Mouse (Mus musculus) CH12.LX (cell line): ENCODE results near the gene 4930556J24Rik. TPM values are rescaled to one million over a fixed set of nuclear protein-coding genes. Genes with fewer than 3 reads are reported as not detected.

Source experiments
- DNase-seq: peaks from one replicate; pipeline ENCODE4 v3.0.0-alpha.2; 2013; ENCODE audit errors: extremely low read depth
- H3K27ac ChIP-seq: 2 replicates; pipeline ENCODE4 v1.5.1; 2012; ENCODE audit warnings: low read depth, mild to moderate bottlenecking, control low read depth, moderate library complexity; ENCODE audit not compliant: insufficient read depth
- H3K27me3 ChIP-seq: replicated peaks from 2 replicates; pipeline ENCODE3; 2012; ENCODE audit warnings: inconsistent platforms
- H3K36me3 ChIP-seq, 2 experiments: replicated peaks in 1 of 2; 2 replicates each; pipeline versions ENCODE3 to v1.6.1; 2012; ENCODE audit warnings: inconsistent platforms in 1 of 2, low read length in 1 of 2, mild to moderate bottlenecking in 1 of 2, mixed read lengths in 1 of 2, moderate library complexity in 1 of 2; ENCODE audit not compliant: control insufficient read depth in 1 of 2, insufficient read depth in 1 of 2
- H3K4me1 ChIP-seq, 2 experiments: 2 replicates each; pipeline ENCODE4 v1.6.1; 2012; ENCODE audit warnings: inconsistent platforms in 1 of 2, moderate library complexity in 1 of 2; ENCODE audit not compliant: insufficient read depth in 2 of 2, control insufficient read depth in 1 of 2
- H3K4me2 ChIP-seq: 2 replicates; pipeline ENCODE4 v1.6.1; 2012; ENCODE audit warnings: low read depth, mild to moderate bottlenecking, control low read depth; ENCODE audit not compliant: poor library complexity, insufficient read depth, severe bottlenecking
- H3K4me3 ChIP-seq, 3 experiments: fragments of 150-350 bp in 1 of 3; sonication (generic) in 1 of 3; replicated peaks in 1 of 3; 2 replicates each; pipeline versions ENCODE3 to v1.5.1; 2011 to 2012; ENCODE audit warnings: low read depth in 2 of 3, low read length in 2 of 3, mild to moderate bottlenecking in 2 of 3, moderate library complexity in 2 of 3, control low read depth in 1 of 3, improper control_type of control experiment in 1 of 3, inconsistent platforms in 1 of 3, mixed read lengths in 1 of 3; ENCODE audit not compliant: poor library complexity in 1 of 3
- H3K79me2 ChIP-seq: replicated peaks from 2 replicates; pipeline ENCODE4 v1.6.1; 2012; ENCODE audit warnings: mild to moderate bottlenecking, moderate library complexity; ENCODE audit not compliant: control insufficient read depth, poor library complexity, insufficient read depth, severe bottlenecking; ENCODE audit errors: extremely low read depth
- H3K9ac ChIP-seq: 2 replicates; pipeline ENCODE4 v1.6.1; 2012; ENCODE audit warnings: low read depth, mild to moderate bottlenecking, control low read depth, moderate library complexity; ENCODE audit not compliant: insufficient read depth
- H3K9me3 ChIP-seq: replicated peaks from 2 replicates; pipeline ENCODE3; 2012; ENCODE audit warnings: low read length, inconsistent platforms, mixed read lengths
- BHLHE40 ChIP-seq: IDR thresholded peaks from 2 replicates; pipeline ENCODE4 v1.6.1; 2011; ENCODE audit warnings: mild to moderate bottlenecking, low read depth, low read length, improper control_type of control experiment
- CTCF ChIP-seq, 2 experiments: IDR thresholded peaks in 1 of 2; conservative IDR thresholded peaks in 1 of 2; 2 replicates each; pipeline ENCODE4 v1.5.1; 2011 to 2012; ENCODE audit warnings: low read depth in 2 of 2, low read length in 2 of 2, improper control_type of control experiment in 1 of 2, inconsistent platforms in 1 of 2, mild to moderate bottlenecking in 1 of 2, moderate library complexity in 1 of 2
- E2F4 ChIP-seq: IDR thresholded peaks from 2 replicates; pipeline ENCODE4 v1.6.1; 2011; ENCODE audit warnings: low read depth, low read length, improper control_type of control experiment; ENCODE audit not compliant: insufficient replicate concordance
- ELF1 ChIP-seq: IDR thresholded peaks from 2 replicates; pipeline ENCODE4 v1.6.1; 2014; ENCODE audit warnings: low read depth, mild to moderate bottlenecking, inconsistent platforms, low read length, improper control_type of control experiment
- EP300 ChIP-seq: IDR thresholded peaks from 2 replicates; pipeline ENCODE4 v1.6.1; 2011; ENCODE audit warnings: low read length, improper control_type of control experiment
- GABPA ChIP-seq: IDR thresholded peaks from 2 replicates; pipeline ENCODE4 v1.6.1; 2012; ENCODE audit warnings: low read depth, low read length, improper control_type of control experiment, inconsistent platforms; ENCODE audit not compliant: insufficient replicate concordance
- HCFC1 ChIP-seq: IDR thresholded peaks from 2 replicates; pipeline ENCODE4 v1.6.1; 2012; ENCODE audit warnings: low read depth, mild to moderate bottlenecking, inconsistent platforms, low read length, improper control_type of control experiment
- IRF4 ChIP-seq: IDR thresholded peaks from 2 replicates; pipeline ENCODE4 v1.6.1; 2014; ENCODE audit warnings: low read depth, mild to moderate bottlenecking, inconsistent platforms, low read length, improper control_type of control experiment
- JUN ChIP-seq: IDR thresholded peaks from 2 replicates; pipeline ENCODE4 v1.6.1; 2011; ENCODE audit warnings: low read depth, mild to moderate bottlenecking, low read length, improper control_type of control experiment, moderate library complexity; ENCODE audit not compliant: insufficient read depth
- JUND ChIP-seq: conservative IDR thresholded peaks from 2 replicates; pipeline ENCODE4 v1.6.1; 2011; ENCODE audit warnings: low read depth, low read length, improper control_type of control experiment
- MAFK ChIP-seq: IDR thresholded peaks from 2 replicates; pipeline ENCODE4 v1.6.1; 2011; ENCODE audit warnings: low read length, improper control_type of control experiment; ENCODE audit not compliant: insufficient replicate concordance
- MXI1 ChIP-seq: IDR thresholded peaks from 2 replicates; pipeline ENCODE4 v1.6.1; 2011; ENCODE audit warnings: mild to moderate bottlenecking, low read depth, low read length, improper control_type of control experiment
- MYC ChIP-seq: IDR thresholded peaks from 2 replicates; pipeline ENCODE4 v1.6.1; 2011; ENCODE audit warnings: low read depth, mild to moderate bottlenecking, improper control_type of control experiment, low read length
- NELFE ChIP-seq: IDR thresholded peaks from 2 replicates; pipeline ENCODE4 v1.6.1; 2011; ENCODE audit warnings: low read depth, low read length, improper control_type of control experiment
- POLR2A ChIP-seq: IDR thresholded peaks from 2 replicates; pipeline ENCODE4 v1.6.1; 2011; ENCODE audit warnings: low read depth, mild to moderate bottlenecking, improper control_type of control experiment, low read length
- SMC3 ChIP-seq: IDR thresholded peaks from 2 replicates; pipeline ENCODE4 v1.6.1; 2011; ENCODE audit warnings: low read depth, low read length, improper control_type of control experiment
- UBTF ChIP-seq: IDR thresholded peaks from 2 replicates; pipeline ENCODE4 v1.6.1; 2012; ENCODE audit warnings: low read depth, mild to moderate bottlenecking, inconsistent platforms, low read length, improper control_type of control experiment, moderate library complexity
- USF1 ChIP-seq: IDR thresholded peaks from 2 replicates; pipeline ENCODE4 v1.6.1; 2014; ENCODE audit warnings: low read depth, mild to moderate bottlenecking, inconsistent platforms, low read length, improper control_type of control experiment
- USF2 ChIP-seq: conservative IDR thresholded peaks from 2 replicates; pipeline ENCODE4 v1.6.1; 2011; ENCODE audit warnings: low read depth, low read length, improper control_type of control experiment
- ZC3H11A ChIP-seq: IDR thresholded peaks from 2 replicates; pipeline ENCODE4 v1.6.1; 2012; ENCODE audit warnings: low read depth, mild to moderate bottlenecking, inconsistent platforms, low read length, improper control_type of control experiment
- ZMIZ1 ChIP-seq: IDR thresholded peaks from 2 replicates; pipeline ENCODE4 v1.6.1; 2012; ENCODE audit warnings: low read depth, mild to moderate bottlenecking, inconsistent platforms, low read length, improper control_type of control experiment
- dilution Hi-C: fragments of 300-500 bp; cut with MboI; formaldehyde crosslinking; loops from 2 replicates; pipeline ENCODE4 v1.14.3; 2020; ENCODE audit warnings: low sequenced_read_pairs; ENCODE audit not compliant: extremely low pct_unique_long_range_greater_than_20kb, extremely low pct_ligation_motif_present
- in situ Hi-C: fragments of 300-500 bp; cut with MboI; formaldehyde crosslinking; loops from 3 replicates; pipeline ENCODE4 v1.14.3; 2019; ENCODE audit warnings: low sequenced_read_pairs, low pct_ligation_motif_present, low pct_unique_long_range_greater_than_20kb, mixed read lengths
- polyA plus RNA-seq: library from polyadenylated mRNA; unstranded; fragments of >175 nt; gene quantifications from 2 replicates; pipeline ENCODE4 v1.2.1, GENCODE M21; 2012; ENCODE audit warnings: low read depth; ENCODE audit not compliant: insufficient read length
- total RNA-seq, 2 experiments: library from RNA; depleted of rRNA; stranded (reverse); fragments of 300-350 nt in 1 of 2; fragments of >200 nt in 1 of 2; gene quantifications; 2 replicates each; pipeline ENCODE4 v1.2.3; 2012 to 2014

4930556J24Rik gene
- total and polyA plus RNA-seq, 3 experiments, result 0.21 to 0.70 TPM; not detected in 1

GRCm38 (mm10) chr11:3989748-3990147 is 13.2 kb upstream of the 4930556J24Rik start:
- no peak for DNase-seq
- H3K4me2 ChIP-seq, result no peak overlapping the region
- no peak overlapping the region for H3K9ac ChIP-seq
- no peaks in the 10 kb centered on the region for H3K9me3 ChIP-seq
- TF ChIP-seq GABPA, result no peak
- no peak for TF ChIP-seq MYC
- no peak for TF ChIP-seq HCFC1
- no peak for TF ChIP-seq CTCF (conservative IDR thresholded peaks at IDR 0.05 in 1 of 2, IDR thresholded peaks at IDR 0.05 in 1 of 2; ENCODE audit: low read depth in 2 of 2, low read length in 2 of 2)
- TF ChIP-seq POLR2A, result no peak
- no peak for TF ChIP-seq JUN
- no peak for TF ChIP-seq USF2
- TF ChIP-seq ZMIZ1, result no peak
- no peak for TF ChIP-seq MAFK
- TF ChIP-seq ELF1, result no peak
- TF ChIP-seq EP300, result no peak
- no peak for TF ChIP-seq ZC3H11A
- TF ChIP-seq E2F4, result no peak
- no peak for TF ChIP-seq NELFE
- no peak for TF ChIP-seq UBTF
- TF ChIP-seq MXI1, result no peak
- dilution Hi-C loops, result no loop called here
- H3K4me1 ChIP-seq, result peaks cover 2 to 9% of the 10 kb centered on the region in 2 experiments; a peak in 3 of 4 replicates
- H3K36me3 ChIP-seq, result no peaks in the 10 kb centered on the region
- no peak overlapping the region for H3K27ac ChIP-seq
- no peaks in the 10 kb centered on the region for H3K79me2 ChIP-seq
- H3K4me3 ChIP-seq, result no peak overlapping the region
- in situ Hi-C loops, result no loop called here
- H3K27me3 ChIP-seq, result peaks cover 2% of the 10 kb centered on the region

- H3K27me3 ChIP-seq, result no peaks in the 10 kb centered on the region
- H3K9me3 ChIP-seq, result peaks cover 15% of the 10 kb centered on the region
- H3K36me3 ChIP-seq, result peaks cover 4 to 39% of the 10 kb centered on the region in 2 experiments
- DNase-seq, result no peak
- dilution Hi-C loops (no loop called here), in situ Hi-C loops (no loop called here)
- no peak overlapping the region for H3K9ac ChIP-seq
- no peak overlapping the region for H3K27ac ChIP-seq
- TF ChIP-seq MXI1 (no peak), SMC3 (no peak), MYC (no peak), BHLHE40 (no peak), E2F4 (no peak), JUND (no peak), POLR2A (no peak), JUN (no peak), USF1 (no peak), IRF4 (no peak)
- no peaks in the 10 kb centered on the region for H3K79me2 ChIP-seq
- H3K4me2 ChIP-seq, result no peak overlapping the region
- H3K4me1 ChIP-seq, result no peaks in the 10 kb centered on the region
- H3K4me3 ChIP-seq, result no peak overlapping the region
These were observed 7.5 kb upstream of the 4930556J24Rik start for GRCm38 (mm10) chr11:3983863-3984745.
